21 mouse cellular contexts compared by ENCODE assay signal in genomic region chr14:81031475-81031874, GRCm38 (mm10).
"Had no signal": no experiment of that assay in that cellular context is flagged by ENCODE, and none has a peak within 500 bp of the region (broad histone marks: within the 10 kb centered on the region; RNA-seq: fewer than 3 reads in every experiment).

No protein-coding gene starts in this region.

- H3K4me2 ChIP-seq: lung, embryonic 15.5 days; midbrain, embryonic 12.5 days; neural tube, embryonic 13.5 days; neural tube, embryonic 15.5 days had no signal

- H3K27ac ChIP-seq: lung, embryonic 15.5 days; macrophage; midbrain, embryonic 12.5 days; neural tube, embryonic 13.5 days; neural tube, embryonic 15.5 days had no signal

- H3K36me3 ChIP-seq: lung, embryonic 15.5 days; midbrain, embryonic 12.5 days; neural tube, embryonic 13.5 days; neural tube, embryonic 15.5 days had no signal

- DNase-seq: lung, adult 2 months; lung, postnatal 14 days; lung, postnatal 36 days; midbrain, embryonic 14.5 days; retina, postnatal 1 day; right cerebral cortex, adult 18-20 months; right cerebral cortex, postnatal 25 days; right cerebral cortex, postnatal 4 days; spleen, adult 18-20 months; thymus, adult 18-20 months; thymus, postnatal 14 days; thymus, postnatal 36 days had no signal

- H3K9me3 ChIP-seq: lung, embryonic 15.5 days; megakaryocyte, embryonic 14.5 days; midbrain, embryonic 12.5 days; neural tube, embryonic 13.5 days; neural tube, embryonic 15.5 days had no signal

- H3K27me3 ChIP-seq: lung, embryonic 15.5 days; megakaryocyte, embryonic 14.5 days; midbrain, embryonic 12.5 days; neural tube, embryonic 13.5 days; neural tube, embryonic 15.5 days had no signal

- H3K4me1 ChIP-seq: lung, embryonic 15.5 days; megakaryocyte, embryonic 14.5 days; midbrain, embryonic 12.5 days; neural tube, embryonic 13.5 days; neural tube, embryonic 15.5 days had no signal

- ATAC-seq: lung, postnatal 0 days; midbrain, embryonic 16.5 days had no signal

- H3K9ac ChIP-seq: lung, embryonic 15.5 days; midbrain, embryonic 12.5 days; neural tube, embryonic 13.5 days; neural tube, embryonic 15.5 days had no signal

- H3K4me3 ChIP-seq: lung, embryonic 15.5 days; megakaryocyte, embryonic 14.5 days; midbrain, embryonic 12.5 days; myocyte; neural tube, embryonic 13.5 days; neural tube, embryonic 15.5 days had no signal
